Mouse (Mus musculus): ENCODE measurements around the gene Cgnl1. TPM values are rescaled to one million over a fixed set of nuclear protein-coding genes. Genes with fewer than 3 reads are reported as not detected.

Cgnl1 gene
- total RNA-seq, 4 experiments from 2014 or later = 9.1 to 12.3 (median 9.9) TPM

DNA sequence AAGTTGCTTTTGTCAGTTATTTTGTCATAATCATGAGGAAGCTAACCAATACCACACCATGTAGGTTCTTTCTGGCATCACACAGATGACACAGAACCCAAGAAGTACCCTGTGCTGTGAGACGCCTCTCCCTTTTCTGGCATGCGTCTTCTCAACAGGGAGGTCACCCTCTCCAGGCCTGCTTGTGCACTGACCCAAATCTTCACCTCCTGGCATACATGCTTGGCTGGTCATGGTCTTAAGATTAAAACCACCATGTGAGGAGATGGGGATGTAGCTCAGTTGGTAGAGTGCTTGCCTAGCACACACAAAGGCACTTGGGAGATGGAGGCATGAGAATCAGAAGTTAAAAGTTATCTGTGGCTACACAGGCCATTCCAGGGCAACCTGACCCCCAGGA, 96.2 kb downstream of the Cgnl1 start:
- no peak for DNase-seq (ENCODE audit: low spot score in 2 of 2)

DNA sequence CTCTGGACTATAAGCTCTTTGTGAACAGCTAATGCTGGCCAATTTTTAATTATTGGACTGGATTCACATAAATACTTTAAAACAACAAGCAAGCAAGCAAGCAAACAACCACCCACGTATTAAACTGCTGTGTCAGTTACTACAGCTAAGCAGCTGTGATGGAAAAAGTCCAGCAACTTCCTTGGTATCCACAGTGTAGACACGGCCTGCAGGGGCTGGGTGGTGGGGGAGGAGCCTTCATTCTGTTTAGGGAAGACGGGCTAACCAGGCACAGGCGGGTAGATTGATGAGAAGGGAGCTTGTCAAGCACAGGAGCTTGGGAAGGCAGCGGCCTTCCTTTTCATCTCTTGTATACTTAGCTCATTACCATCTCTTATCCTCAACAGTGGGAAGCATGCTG, 96.9 kb downstream of the Cgnl1 start:
- DNase-seq (ENCODE audit: low spot score in 2 of 2) = no peak

DNA sequence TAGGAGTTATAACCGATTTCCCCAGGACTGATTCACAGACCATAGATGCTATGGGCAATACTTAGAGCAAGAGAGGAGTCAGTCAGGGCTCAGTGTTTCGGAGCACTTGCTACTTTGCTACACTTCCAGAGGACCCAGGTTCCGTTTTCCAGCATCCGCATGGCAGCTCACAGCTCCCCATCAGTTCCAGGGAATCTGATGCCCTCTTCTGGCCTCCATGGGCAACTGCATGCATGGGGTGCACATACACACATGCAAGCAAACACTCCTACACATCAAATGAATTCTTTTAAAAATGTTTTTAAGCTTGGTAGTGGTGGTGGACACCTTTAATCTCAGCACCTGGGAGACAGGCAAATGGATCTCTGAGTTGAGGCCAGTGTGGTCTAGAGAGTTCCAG, 98.9 kb downstream of the Cgnl1 start:
- no peak for DNase-seq (ENCODE audit: low spot score in 2 of 2)

DNA sequence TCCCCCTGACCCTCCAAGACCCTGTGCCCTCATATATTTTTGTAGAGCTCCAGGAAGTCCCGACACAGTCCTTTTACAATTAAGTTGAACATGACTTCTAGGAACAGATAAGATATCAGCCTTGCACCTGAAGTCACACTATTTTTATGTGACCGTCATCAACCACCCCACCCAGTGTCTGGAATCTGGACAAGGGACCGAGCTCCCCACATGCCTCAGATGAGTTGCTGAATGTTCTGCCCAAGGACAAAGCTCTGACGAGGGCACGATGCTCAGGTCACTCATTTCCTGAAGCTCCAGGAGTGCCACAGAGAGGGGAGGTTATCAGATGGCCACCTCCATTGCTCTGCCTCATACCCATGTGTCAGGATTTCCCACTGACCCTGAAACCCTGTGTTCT, 100.7 kb downstream of the Cgnl1 start:
- DNase-seq (ENCODE audit: low spot score in 2 of 2) = no peak

DNA sequence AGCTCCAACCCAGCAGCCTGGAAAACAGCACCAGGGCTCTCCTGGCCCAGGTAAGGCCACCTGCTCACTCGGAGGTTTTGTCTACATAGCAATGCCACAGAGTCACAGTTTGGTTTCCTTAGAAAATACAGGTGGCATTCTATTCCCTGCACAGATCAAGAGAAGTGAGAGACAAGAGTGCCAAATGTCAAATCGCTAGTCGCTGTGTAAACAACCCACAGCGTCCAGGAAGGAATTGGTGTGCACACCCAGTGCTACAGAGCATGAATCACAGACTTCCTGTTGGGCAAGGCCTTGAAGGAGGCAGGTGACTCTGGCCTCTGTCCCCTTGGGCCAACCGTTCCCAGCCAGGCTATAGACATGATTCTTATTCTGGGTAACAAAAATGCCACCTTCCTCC, 103.8 kb downstream of the Cgnl1 start:
- no peak for DNase-seq (ENCODE audit: low spot score in 2 of 2)

DNA sequence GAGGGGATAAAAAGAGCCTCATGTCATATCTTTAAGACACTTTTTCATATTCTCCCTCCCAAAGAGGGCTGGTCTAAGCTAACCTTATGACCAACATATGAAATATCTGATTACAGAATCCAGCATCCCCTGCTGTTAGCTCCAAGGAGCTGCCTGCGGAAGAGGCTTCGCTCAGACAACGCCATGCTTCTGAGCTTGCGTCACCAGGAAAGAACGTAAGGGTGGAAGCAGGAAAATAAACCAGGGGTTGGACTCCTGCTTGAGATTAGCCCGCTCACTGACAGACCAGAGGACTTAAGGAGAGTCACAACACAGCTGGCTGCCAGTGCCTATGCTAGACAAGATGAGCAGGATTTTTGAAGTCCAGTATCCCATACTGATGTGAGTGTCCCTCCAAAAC, 105.0 kb downstream of the Cgnl1 start:
- DNase-seq (ENCODE audit: low spot score in 2 of 2) = no peak

DNA sequence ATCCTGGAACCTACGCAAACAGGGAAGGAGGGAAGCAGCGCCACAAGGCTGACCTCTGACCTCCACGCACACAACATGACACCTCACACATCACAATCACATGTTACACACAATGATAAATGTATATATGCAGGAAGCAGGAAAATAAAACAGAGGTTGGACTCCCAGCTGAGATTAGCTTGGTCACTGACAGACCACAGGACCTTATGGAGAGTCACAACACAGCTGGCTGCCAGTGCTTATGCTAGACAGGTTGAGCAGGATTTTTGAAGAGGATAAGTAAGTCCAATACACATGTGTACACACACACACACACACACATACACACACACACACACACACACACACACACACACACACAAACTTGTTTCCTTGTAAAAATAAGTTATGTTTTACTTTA, 105.9 kb downstream of the Cgnl1 start:
- DNase-seq (ENCODE audit: low spot score in 2 of 2) = no peak

DNA sequence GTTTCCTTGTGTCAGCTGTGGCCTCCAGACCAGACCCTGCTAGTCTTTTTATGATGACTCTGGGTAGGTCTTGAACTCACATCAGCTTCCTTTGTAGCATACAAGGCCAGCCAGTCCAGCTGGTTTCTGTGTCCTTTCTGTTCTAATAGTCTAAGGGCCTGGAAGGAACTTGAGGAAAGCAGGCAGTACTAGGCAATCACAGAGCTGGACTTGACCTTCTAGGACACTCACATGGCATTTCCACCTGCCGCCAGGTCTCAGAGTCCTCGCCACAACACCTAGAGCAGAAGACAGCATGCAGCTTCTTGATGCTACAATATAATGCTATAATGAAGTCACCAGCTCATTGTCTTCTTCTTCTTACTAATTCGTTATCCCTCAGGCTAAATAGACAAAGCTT, 106.5 kb downstream of the Cgnl1 start:
- DNase-seq (ENCODE audit: low spot score in 2 of 2) = no peak

DNA sequence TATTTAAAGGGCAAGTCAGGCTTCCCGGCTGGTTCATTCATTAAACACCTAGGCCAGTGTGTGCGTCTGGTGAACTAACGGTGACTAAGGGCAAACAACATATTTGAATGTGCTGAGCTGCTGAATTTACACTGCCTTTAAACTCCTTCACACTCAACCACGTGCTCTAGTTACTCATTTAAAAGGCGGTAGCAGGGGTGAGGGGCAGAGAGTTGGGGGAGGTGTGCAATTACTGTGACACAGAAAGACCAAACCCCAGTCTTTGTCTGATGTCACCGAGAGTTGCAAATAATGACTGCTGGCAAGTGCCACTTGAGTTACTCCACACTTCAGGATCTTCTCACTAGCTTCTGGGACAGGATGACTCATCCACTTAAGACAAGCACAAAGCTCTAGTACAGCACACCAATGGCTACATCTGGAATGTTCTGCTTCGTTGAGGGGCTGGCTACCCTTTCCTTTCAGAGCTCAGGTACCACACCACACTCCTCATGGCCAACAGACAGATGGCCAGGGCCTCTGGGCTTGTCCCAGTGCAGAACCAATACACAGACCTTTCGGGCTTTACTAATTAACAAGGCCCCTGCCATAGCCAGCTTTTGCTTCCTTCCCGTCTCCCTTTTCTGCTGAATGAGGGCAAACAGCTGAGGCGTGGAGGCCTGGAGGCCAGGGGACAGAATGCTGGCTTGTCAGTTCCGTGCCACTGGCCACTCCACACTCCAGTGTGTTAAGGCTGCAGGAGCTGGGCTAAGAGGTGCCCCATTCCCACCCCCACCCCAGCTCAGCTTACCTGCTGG, 107.8 kb downstream of the Cgnl1 start:
- DNase-seq (ENCODE audit: low spot score in 2 of 2) = no peak

DNA sequence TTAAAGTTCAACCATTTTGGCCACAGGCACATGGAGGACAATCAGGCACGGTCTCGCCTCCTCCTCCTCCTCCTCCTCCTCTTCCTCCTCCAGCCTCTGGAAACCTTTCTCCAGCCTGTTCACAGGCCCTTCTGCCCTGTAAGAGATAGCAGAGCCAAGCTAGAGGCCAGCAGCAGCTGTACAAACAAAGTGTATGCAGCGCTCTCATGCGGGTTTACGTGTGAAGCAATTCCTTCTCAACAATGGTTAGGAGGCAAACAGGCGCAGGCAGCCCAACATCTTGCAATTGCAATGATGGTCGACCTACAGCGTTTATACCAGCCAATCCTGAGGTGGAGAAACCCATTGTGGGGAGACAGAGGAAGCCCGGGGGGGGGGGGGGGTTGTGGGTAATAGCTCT, 110.9 kb downstream of the Cgnl1 start:
- no peak for DNase-seq (ENCODE audit: low spot score in 2 of 2)

DNA sequence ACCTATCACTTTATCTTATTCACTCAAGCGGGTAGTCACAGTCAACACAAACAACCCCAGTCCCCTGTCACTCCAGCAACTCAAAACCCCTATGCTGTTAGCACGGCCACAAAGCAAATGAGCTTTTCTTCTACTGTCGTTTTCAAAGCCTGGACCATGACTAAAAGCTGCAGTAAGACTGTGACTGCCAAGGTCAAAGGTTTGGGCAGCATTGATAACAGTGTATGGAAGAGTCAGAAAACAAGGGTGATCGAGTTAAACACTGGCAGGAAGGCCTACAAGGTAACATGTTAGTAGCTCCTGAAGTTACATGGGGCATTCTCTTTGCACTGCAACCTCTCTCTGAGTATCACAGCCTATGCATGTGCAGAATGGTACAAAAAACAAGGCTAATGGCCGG, 111.7 kb downstream of the Cgnl1 start:
- DNase-seq (ENCODE audit: low spot score in 2 of 2) = no peak

DNA sequence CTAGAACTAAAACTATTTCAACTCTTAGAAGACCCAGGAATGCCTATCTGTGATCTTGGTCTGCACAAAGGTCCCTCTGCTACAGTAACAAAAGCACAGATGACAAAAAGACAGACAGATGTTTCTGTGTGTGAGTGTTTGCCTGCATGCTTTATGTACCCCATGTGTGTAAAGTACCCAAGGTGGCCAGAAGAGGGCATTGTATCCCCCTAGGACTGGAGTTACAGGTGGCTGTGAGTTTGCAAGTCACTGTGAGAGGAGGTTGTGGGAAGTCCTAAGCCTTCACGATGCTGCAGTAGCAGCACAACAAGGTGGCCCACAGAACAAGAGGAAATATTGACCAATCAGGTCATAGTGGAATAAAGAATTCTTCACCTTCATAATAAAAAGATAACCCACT, 114.2 kb downstream of the Cgnl1 start:
- DNase-seq (ENCODE audit: low spot score in 2 of 2) = no peak

DNA sequence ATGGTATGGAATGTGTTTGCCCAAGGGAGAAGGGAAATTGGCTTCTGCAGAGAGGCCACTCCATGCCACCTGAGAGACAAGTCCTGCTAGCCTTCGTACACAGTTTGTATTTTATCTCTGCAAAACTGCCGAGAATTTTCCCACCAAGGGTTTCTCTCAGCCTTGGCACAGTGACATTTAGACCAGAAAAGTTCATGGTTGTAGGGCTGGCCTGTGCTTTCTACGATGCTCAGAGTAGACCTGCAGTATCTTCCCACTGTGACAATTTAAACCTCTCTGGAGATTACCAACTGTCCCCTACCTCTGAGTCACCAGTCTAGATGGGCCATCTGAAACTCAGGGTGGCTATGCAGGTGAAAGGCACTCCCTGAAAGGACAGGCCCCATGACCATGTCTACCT, 116.5 kb downstream of the Cgnl1 start:
- DNase-seq (ENCODE audit: low spot score in 2 of 2) = no peak

DNA sequence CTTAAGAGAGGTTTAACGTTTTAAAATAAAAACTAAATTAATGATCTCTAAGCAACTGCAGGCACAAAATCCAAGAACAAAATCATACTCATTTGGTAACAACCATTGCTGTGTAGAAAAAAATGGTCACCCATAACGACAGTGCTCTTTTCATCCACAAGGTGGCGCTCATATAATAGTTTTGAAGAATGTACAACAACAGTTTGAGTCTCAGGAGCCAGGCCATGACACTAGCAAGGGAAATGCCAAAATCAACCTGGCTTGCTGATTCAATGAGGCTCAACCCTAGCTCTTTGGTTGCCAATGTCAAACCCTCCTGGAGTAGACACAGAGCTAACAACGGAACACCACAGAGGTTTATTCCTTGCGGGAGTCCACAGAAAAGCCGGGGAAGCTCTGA, 125.3 kb downstream of the Cgnl1 start:
- peak in 1 of 2 experiments; percentile 55 for DNase-seq (ENCODE audit: low spot score in 2 of 2)

DNA sequence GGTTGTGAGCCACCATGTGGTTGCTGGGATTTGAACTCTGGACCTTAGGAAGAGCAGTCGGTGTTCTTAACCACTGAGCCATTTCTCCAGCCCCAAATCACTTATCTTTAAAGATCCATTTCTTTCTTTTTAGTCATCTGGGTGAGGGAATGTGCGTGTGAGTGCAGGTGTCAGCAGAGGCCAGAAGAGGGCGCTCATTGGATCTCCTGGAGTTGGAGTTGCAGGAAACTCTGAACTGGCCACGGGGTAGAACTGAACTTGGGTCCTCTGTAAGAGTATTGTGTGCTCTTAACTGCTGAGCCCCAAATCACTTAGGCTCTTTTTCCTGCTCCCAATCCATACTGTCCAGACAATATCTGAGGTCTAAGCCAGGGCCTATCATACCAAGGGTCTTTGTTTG, 127.8 kb downstream of the Cgnl1 start:
- no peak for DNase-seq (ENCODE audit: low spot score in 2 of 2)

DNA sequence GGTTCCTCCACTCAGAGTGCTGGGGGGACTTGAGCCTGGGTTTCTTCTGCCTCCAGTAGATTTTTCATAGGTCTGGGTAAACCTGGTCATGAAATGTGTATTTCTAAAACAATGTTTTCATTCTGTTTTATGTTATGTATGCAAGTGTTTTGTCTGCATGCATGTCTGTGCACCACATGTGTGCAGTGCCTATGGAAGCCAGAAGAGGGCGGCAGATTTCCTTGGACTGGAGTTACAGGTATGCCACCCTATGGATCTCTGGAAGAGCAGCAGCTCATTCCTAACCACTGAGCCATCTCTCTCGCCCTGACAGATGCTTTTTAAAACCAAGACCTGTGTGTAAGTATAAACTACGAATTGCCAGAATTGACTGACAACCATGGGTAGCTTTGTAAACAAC, 129.1 kb downstream of the Cgnl1 start:
- no peak for DNase-seq (ENCODE audit: low spot score in 2 of 2)

DNA sequence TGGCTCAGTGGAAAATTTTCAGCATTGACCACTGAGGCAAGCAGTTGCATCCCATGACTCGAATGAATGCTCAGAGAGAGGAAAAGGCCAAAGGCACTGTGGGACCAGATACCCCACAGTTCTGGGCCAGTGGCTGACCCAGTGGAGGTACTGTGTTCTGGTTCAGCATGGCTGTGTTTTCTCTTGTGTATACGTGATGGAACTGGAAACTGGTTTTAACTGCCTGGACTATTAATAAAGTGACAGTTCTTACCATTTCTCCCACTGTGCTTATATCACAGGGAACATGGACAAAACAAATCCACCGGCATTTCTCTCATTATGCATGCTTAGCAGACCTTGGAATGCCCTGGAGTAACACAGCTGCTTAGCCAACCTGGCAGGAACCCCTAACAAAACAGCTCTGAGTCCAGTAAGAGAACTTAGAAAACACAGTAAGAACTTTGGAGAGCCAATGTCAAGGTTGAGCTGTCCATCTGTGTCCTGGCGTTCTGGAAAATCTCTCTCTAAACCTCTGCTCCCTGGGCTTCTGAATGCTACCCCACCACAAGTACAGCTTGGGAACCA, 131.0 kb downstream of the Cgnl1 start:
- DNase-seq (ENCODE audit: low spot score in 2 of 2) = no peak

DNA sequence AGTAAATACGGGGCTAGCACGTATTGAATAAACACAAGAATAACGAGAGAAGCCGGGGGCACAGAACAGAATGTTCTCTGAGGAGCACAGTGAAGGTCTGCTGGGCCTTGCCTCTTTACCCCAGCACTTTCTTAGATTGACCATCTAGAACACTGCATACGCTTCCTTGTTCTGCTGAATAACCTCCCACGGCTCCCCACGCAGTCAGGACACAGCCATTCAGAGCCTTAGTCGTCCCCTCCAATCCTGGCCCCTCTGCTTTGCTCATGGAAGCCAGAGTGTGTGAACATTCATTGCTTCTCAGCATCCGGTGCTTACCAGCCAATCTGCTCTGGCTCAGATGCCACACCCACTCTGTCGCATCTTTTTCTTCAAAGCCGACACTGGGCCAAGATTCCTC, 133.2 kb downstream of the Cgnl1 start:
- DNase-seq (ENCODE audit: low spot score in 2 of 2) = no peak

DNA sequence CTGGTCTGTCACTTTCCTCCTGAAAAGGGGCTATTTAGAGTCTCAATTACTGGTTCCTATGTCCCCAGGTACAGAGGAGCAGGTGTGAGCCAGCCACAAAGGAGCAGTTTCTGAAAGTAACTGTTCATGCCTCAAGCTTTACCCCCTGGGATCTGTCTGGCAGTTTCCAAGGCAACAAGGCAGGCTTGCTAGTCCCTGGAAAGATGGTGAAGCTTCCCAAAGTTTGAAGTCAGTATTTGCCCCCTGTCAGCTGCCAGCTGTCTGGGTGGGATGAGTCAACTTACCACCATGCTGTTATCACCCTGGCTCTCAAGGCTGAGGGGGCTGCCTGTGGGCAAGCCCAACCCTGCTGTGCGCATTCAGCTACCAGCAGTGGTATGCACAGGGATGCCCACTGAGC, 134.5 kb downstream of the Cgnl1 start:
- DNase-seq (ENCODE audit: low spot score in 2 of 2) = no peak

DNA sequence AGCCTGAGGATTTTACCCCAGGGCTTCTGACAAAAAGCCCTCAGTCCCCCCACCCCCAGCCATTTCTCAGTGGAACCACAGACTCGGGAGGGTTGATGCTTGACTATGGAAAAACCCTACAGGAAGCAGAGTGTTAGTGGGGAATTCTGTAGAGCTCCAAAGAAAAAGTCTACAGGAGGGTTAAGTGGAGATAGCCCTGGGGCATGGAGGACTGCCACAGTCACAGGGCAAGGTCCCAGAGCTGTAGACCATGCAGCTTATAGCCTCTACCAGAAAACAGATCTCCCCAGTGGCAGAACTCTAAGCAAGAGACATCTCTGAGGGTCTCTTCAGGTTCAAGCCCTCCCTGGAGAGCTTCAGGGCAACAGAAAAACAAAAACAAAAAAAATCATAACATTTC, 135.8 kb downstream of the Cgnl1 start:
- no peak for DNase-seq (ENCODE audit: low spot score in 2 of 2)

DNA sequence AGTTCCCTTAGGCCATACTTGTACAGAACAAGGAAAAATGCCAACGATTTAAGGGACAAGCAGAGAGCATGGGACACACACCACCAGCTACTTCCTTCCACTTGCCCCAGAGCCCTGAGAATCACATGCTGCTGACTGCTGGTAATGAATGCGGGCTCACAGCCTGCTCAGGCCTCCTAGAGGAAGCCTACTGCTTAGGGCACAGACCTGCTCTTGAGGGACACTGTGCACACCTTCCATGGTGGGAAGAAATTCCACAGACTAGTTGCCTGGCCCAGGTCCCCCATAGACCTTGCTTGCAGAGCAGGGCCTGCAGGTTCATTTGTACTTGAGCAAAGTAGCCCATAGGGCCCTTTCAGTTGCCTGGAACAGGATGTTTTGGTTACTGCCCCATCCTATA, 136.5 kb downstream of the Cgnl1 start:
- DNase-seq (ENCODE audit: low spot score in 2 of 2) = no peak

DNA sequence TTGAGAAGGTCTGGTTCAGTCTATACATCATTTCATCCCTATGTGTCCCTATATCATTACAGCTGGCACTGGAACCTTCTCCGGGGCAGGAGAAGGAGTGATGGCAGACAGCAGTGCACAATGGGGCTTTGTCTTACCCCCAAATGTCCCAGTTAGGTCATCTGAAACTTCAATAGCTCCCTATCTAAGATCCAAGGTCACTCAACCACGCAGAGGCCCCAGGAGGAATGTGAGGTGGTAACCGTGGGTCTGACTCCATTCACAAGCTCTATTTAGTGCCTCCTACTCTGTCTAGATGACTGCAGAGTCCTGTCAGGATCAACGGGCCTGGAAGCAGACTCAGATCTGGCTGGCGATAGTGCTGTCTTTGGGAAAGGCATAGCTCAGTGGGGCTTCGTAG, 142.5 kb downstream of the Cgnl1 start:
- no peak for DNase-seq (ENCODE audit: low spot score in 2 of 2)

DNA sequence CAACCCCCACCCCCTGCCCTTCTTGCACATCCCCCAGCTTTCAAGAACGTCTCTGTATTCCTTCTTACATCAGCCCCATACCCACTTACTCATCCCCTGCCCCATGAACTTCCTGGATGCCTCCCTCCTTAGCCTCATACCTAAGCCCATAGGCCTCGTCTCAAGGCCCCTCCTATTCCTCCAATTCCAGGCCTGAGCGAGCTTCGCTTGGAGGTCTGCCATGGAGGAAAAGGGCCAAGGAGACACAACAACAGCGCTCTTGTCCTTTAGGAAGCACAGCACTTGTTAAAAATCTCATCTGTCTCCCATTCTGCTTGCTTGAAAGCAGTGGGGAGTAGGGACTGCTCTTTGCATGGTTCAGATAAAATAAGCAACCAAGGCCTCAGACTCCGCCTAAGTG, 143.1 kb downstream of the Cgnl1 start:
- DNase-seq (ENCODE audit: low spot score in 2 of 2) = no peak

DNA sequence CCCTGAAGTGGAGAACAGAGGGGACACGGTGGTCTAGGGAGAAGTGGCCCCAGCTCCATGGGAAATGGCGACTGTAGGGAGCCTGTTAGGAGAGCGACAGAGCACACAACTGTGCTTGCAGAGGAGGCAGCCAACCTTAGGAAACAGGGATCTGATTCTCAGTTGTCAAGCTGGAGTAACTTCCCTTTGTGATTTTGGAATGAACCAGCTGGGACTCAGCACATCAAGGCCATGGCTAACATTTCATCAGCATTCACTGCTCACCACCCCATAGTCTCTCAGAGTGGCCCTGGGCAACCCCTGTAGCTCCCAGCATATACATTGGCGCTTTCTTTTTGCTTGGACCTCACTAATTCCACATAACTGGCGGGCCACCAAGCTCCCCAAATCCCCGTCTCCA, 145.4 kb downstream of the Cgnl1 start:
- DNase-seq (ENCODE audit: low spot score in 2 of 2) = no peak

Measured in left cerebral cortex, adult 8-10 months (tissue).